Mouse (Mus musculus): ENCODE data around the gene Car4. TPM values are rescaled to one million over a fixed set of nuclear protein-coding genes. Genes with fewer than 3 reads are reported as not detected.

Gene Car4
- total RNA-seq, 2 experiments from 2014 or later = 72.7 to 76.4 TPM

- no peak for DNase-seq (ENCODE audit: extremely low spot score in 1 of 2, low spot score in 1 of 2)
These were observed 1.2 kb upstream of the Car4 start for GRCm38 (mm10) chr11:84956400-84956799.

GRCm38 (mm10) chr11:84957171-84957570, 415 bp upstream of the Car4 start:
- no peak for DNase-seq (ENCODE audit: extremely low spot score in 1 of 2, low spot score in 1 of 2)

GRCm38 (mm10) chr11:84958271-84958630, 665 bp downstream of the Car4 start:
- no peak for DNase-seq (ENCODE audit: extremely low spot score in 1 of 2, low spot score in 1 of 2)

- DNase-seq (ENCODE audit: extremely low spot score in 1 of 2, low spot score in 1 of 2) = no peak
These were observed 1.6 kb downstream of the Car4 start for GRCm38 (mm10) chr11:84959181-84959580.

GRCm38 (mm10) chr11:84959701-84960181, 2.2 kb downstream of the Car4 start:
- DNase-seq (ENCODE audit: extremely low spot score in 1 of 2, low spot score in 1 of 2) = no peak

GRCm38 (mm10) chr11:84960291-84960690, 2.7 kb downstream of the Car4 start:
- DNase-seq (ENCODE audit: extremely low spot score in 1 of 2, low spot score in 1 of 2) = no peak

GRCm38 (mm10) chr11:84960780-84961179, 3.2 kb downstream of the Car4 start:
- DNase-seq (ENCODE audit: extremely low spot score in 1 of 2, low spot score in 1 of 2) = no peak

- no peak for DNase-seq (ENCODE audit: extremely low spot score in 1 of 2, low spot score in 1 of 2)
These were observed 4.0 kb downstream of the Car4 start for GRCm38 (mm10) chr11:84961571-84961970.

GRCm38 (mm10) chr11:84962536-84962935, 5.0 kb downstream of the Car4 start:
- no peak for DNase-seq (ENCODE audit: extremely low spot score in 1 of 2, low spot score in 1 of 2)

- no peak for DNase-seq (ENCODE audit: extremely low spot score in 1 of 2, low spot score in 1 of 2)
These were observed 6.0 kb downstream of the Car4 start for GRCm38 (mm10) chr11:84963556-84963955.

- no peak for DNase-seq (ENCODE audit: extremely low spot score in 1 of 2, low spot score in 1 of 2)
These were observed 9.1 kb downstream of the Car4 start for GRCm38 (mm10) chr11:84966696-84967095.

- DNase-seq (ENCODE audit: extremely low spot score in 1 of 2, low spot score in 1 of 2) = no peak
These were observed 9.5 kb downstream of the Car4 start for GRCm38 (mm10) chr11:84967113-84967512.

GRCm38 (mm10) chr11:84968309-84968708, 10.7 kb downstream of the Car4 start:
- DNase-seq (ENCODE audit: extremely low spot score in 1 of 2, low spot score in 1 of 2) = no peak

GRCm38 (mm10) chr11:84968775-84969174, 11.2 kb downstream of the Car4 start:
- no peak for DNase-seq (ENCODE audit: extremely low spot score in 1 of 2, low spot score in 1 of 2)

GRCm38 (mm10) chr11:84972067-84972466, 14.5 kb downstream of the Car4 start:
- DNase-seq (ENCODE audit: extremely low spot score in 1 of 2, low spot score in 1 of 2) = no peak

- DNase-seq (ENCODE audit: extremely low spot score in 1 of 2, low spot score in 1 of 2) = no peak
These were observed 16.1 kb downstream of the Car4 start for GRCm38 (mm10) chr11:84973661-84974060.

- no peak for DNase-seq (ENCODE audit: extremely low spot score in 1 of 2, low spot score in 1 of 2)
These were observed 17.0 kb downstream of the Car4 start for GRCm38 (mm10) chr11:84974582-84974981.

- DNase-seq (ENCODE audit: extremely low spot score in 1 of 2, low spot score in 1 of 2) = no peak
These were observed 19.1 kb downstream of the Car4 start for GRCm38 (mm10) chr11:84976706-84977105.

- DNase-seq (ENCODE audit: extremely low spot score in 1 of 2, low spot score in 1 of 2) = no peak
These were observed 19.9 kb downstream of the Car4 start for GRCm38 (mm10) chr11:84977385-84977952.

- peak in 1 of 2 experiments; percentile 65 for DNase-seq (ENCODE audit: extremely low spot score in 1 of 2, low spot score in 1 of 2)
These were observed 20.5 kb downstream of the Car4 start for GRCm38 (mm10) chr11:84978113-84978512.

GRCm38 (mm10) chr11:84979351-84979750, 21.8 kb downstream of the Car4 start:
- no peak for DNase-seq (ENCODE audit: extremely low spot score in 1 of 2, low spot score in 1 of 2)

GRCm38 (mm10) chr11:84980697-84981096, 23.1 kb downstream of the Car4 start:
- no peak for DNase-seq (ENCODE audit: extremely low spot score in 1 of 2, low spot score in 1 of 2)

- DNase-seq (ENCODE audit: extremely low spot score in 1 of 2, low spot score in 1 of 2) = no peak
These were observed 27.8 kb downstream of the Car4 start for GRCm38 (mm10) chr11:84985421-84985820.

Data from layer of hippocampus, postnatal 25 days (tissue).